Mouse (Mus musculus) cerebellum, adult 11 months (tissue): Measurements from ENCODE around the gene Zfp341.

ENCODE experiments used
- DNase-seq: peaks from one replicate; pipeline ENCODE4 v3.0.0; 2022

Gene Zfp341

GRCm38 (mm10) chr2:154613118-154614115, at the start of gene Zfp341, which contains the start of gene 4930519P11Rik:
TSS of gene Zfp341 (plus strand) at chr2:154613297.
TSS of gene 4930519P11Rik (minus strand) at chr2:154613437.
- peak; percentile 87 for DNase-seq

GRCm38 (mm10) chr2:154563612-154564170, 49.4 kb upstream of the Zfp341 start:
- no peak for DNase-seq

- peak; percentile 78 for DNase-seq
These were observed 47.5 kb upstream of the Zfp341 start for GRCm38 (mm10) chr2:154565562-154565961.

- no peak for DNase-seq
These were observed 46.5 kb upstream of the Zfp341 start for GRCm38 (mm10) chr2:154566641-154567040.

- DNase-seq = no peak
These were observed 45.3 kb upstream of the Zfp341 start for GRCm38 (mm10) chr2:154567766-154568165.

- no peak for DNase-seq
These were observed 44.6 kb upstream of the Zfp341 start for GRCm38 (mm10) chr2:154568329-154569070.

- no peak for DNase-seq
These were observed 43.9 kb upstream of the Zfp341 start for GRCm38 (mm10) chr2:154569071-154569748.

GRCm38 (mm10) chr2:154569836-154570286, 43.2 kb upstream of the Zfp341 start, which contains the start of gene E2f1:
TSS of gene E2f1 (minus strand) at chr2:154569892.
- peak; percentile 84 for DNase-seq

GRCm38 (mm10) chr2:154570666-154571065, 42.4 kb upstream of the Zfp341 start:
- DNase-seq = no peak

GRCm38 (mm10) chr2:154571266-154571665, 41.8 kb upstream of the Zfp341 start:
- DNase-seq = no peak

- no peak for DNase-seq
These were observed 41.1 kb upstream of the Zfp341 start for GRCm38 (mm10) chr2:154571976-154572375.

- DNase-seq = no peak
These were observed 40.1 kb upstream of the Zfp341 start for GRCm38 (mm10) chr2:154572996-154573395.

- no peak for DNase-seq
These were observed 38.8 kb upstream of the Zfp341 start for GRCm38 (mm10) chr2:154574271-154574670.

GRCm38 (mm10) chr2:154576876-154577743, 36.0 kb upstream of the Zfp341 start:
- DNase-seq = no peak

- DNase-seq = no peak
These were observed 35.4 kb upstream of the Zfp341 start for GRCm38 (mm10) chr2:154577744-154578067.

- no peak for DNase-seq
These were observed 32.5 kb upstream of the Zfp341 start for GRCm38 (mm10) chr2:154580586-154580985.

GRCm38 (mm10) chr2:154581421-154581820, 31.7 kb upstream of the Zfp341 start:
- DNase-seq = no peak

- DNase-seq = peak; percentile 69
These were observed 28.9 kb upstream of the Zfp341 start for GRCm38 (mm10) chr2:154583906-154584872.

- DNase-seq = no peak
These were observed 28.0 kb upstream of the Zfp341 start for GRCm38 (mm10) chr2:154584931-154585601.

- no peak for DNase-seq
These were observed 26.7 kb upstream of the Zfp341 start for GRCm38 (mm10) chr2:154586405-154586804.
